Mouse (Mus musculus) limb, embryonic 14.5 days (tissue): ENCODE results near the gene Mxra7. TPM values are rescaled to one million over a fixed set of nuclear protein-coding genes. Genes with fewer than 3 reads are reported as not detected.

Experiments used
- ATAC-seq: fragments of 200-750 bp; cut with Nextera tagmentation; 2 replicates; pipeline ENCODE4 v1.8.0; 2017; ENCODE audit warnings: low read depth, moderate number of reproducible peaks, moderate TSS enrichment; ENCODE audit not compliant: low FRiP score
- DNase-seq: peaks from one replicate; pipeline ENCODE4 v3.0.0-alpha.2; 2015; ENCODE audit warnings: low spot score
- H3K27ac ChIP-seq: fragments of 300-500 bp; sonication (generic); replicated peaks from 2 replicates; pipeline ENCODE4 v1.5.1; 2014; ENCODE audit warnings: low read depth, mild to moderate bottlenecking, low read length, moderate library complexity, mixed read lengths
- H3K27me3 ChIP-seq: fragments of 300-500 bp; sonication (generic); 2 replicates; pipeline ENCODE4 v1.6.1; 2014; ENCODE audit warnings: low read length, mixed read lengths; ENCODE audit not compliant: control insufficient read depth, insufficient read depth
- H3K36me3 ChIP-seq: fragments of 300-500 bp; sonication (generic); 2 replicates; pipeline ENCODE4 v1.6.1; 2014; ENCODE audit warnings: mild to moderate bottlenecking, low read length, moderate library complexity, mixed read lengths; ENCODE audit not compliant: control insufficient read depth, insufficient read depth
- H3K4me1 ChIP-seq: fragments of 300-500 bp; sonication (generic); 2 replicates; pipeline ENCODE4 v1.6.1; 2014; ENCODE audit warnings: antibody characterized with exemption, low read length, mixed read lengths; ENCODE audit not compliant: control insufficient read depth, insufficient read depth
- H3K4me2 ChIP-seq: fragments of 300-500 bp; sonication (generic); replicated peaks from 2 replicates; pipeline ENCODE4 v1.6.1; 2014; ENCODE audit warnings: low read depth, mild to moderate bottlenecking, low read length, moderate library complexity; ENCODE audit not compliant: severe bottlenecking
- H3K4me3 ChIP-seq: fragments of 300-500 bp; sonication (generic); replicated peaks from 2 replicates; pipeline ENCODE4 v1.5.1; 2014; ENCODE audit warnings: low read length
- H3K9ac ChIP-seq: fragments of 300-500 bp; sonication (generic); 2 replicates; pipeline ENCODE4 v1.6.1; 2014; ENCODE audit warnings: mild to moderate bottlenecking, low read depth, low read length, moderate library complexity; ENCODE audit not compliant: severe bottlenecking
- H3K9me3 ChIP-seq: fragments of 300-500 bp; sonication (generic); 2 replicates; pipeline ENCODE4 v1.6.1; 2016; ENCODE audit warnings: low read length; ENCODE audit not compliant: control insufficient read depth
- POLR2A ChIP-seq: fragments of 200-500 bp; IDR thresholded peaks from 2 replicates; pipeline ENCODE4 v1.8.0; 2012; ENCODE audit warnings: inconsistent platforms, mild to moderate bottlenecking, moderate library complexity, borderline replicate concordance; ENCODE audit not compliant: insufficient read depth, insufficient read length; ENCODE audit errors: extremely low read depth
- WGBS: fragments of 180-500 bp; shearing (Covaris S2); extraction: QIAGEN DNeasy Blood & Tissue Kit; methylation state at CpG from one replicate; pipeline ENCODE4 v1.1.7; 2014; 5-methylcytosine and 5-hydroxymethylcytosine counted together
- polyA plus RNA-seq, 2 experiments: library from polyadenylated mRNA; depleted of rRNA in 1 of 2; stranded (reverse) in 1 of 2; unstranded in 1 of 2; fragments of >200 nt; fragmentation: Nextera tagmentation in 1 of 2; extraction: Ambion mirVana in 1 of 2; gene quantifications; 2 replicates each; pipeline versions ENCODE4 v1.2.1 to v1.2.3; 2012 to 2014

Gene Mxra7
- polyA plus RNA-seq, 2 experiments: 11.0 to 21.9 TPM

DNA sequence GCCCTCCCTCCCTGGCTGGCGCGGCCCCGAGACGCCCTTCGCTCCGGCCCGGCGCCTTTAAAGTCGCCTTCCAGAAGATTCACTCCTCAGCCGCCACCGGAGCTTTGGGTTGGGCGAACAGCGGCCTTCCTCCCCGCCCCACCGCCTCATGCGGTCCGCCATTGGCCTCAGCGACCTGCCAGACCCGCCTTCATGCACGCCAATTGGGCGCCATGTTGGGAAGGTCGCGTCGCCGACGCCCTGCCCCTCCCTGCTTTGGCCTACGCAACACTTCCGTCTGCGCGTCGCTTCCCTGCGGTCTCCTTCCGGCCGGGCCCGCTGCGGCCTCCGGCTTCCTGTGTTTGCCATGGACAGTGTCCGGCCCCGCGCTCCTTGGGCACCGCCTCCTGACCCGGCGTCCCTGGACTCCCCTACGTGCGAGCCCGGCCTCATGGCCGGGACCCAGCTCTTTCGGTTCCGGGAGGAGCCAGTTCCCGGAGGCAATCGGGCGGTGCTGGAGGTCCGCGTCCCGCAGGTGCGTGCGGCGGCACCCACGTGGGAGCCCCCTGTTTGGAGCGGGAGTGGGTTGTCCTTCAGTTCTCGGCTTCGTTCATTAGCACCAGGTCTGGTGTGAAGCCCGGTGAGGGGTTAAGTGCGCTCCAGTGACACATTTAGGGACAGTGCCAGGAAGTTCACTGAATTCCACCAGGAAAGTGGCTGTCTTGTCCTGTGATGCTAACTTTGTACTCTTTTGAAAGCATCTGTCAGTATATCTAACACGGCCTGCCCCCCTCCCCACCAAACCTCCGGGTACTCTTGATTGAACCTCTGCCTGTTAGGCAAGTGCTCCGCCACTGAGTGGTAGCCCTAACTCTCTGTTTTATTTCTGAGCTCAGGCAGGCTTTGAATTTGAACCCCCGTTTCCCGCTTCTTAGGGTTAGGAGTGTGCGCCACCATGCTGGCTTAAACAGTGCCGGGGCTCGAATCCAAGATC, 15.7 kb upstream of the Mxra7 start, which contains the start of the genes Mettl23 and Jmjd6:
Gene Mettl23, plus strand, starts transcription at position 18 of the 973 bp plus-strand sequence.
Gene Jmjd6, minus strand, starts transcription at position 189 of the 973 bp plus-strand sequence.
- Histone ChIP-seq H3K9me3 (no peaks in the 10 kb centered on the region), H3K4me1 (peaks cover 29% of the 10 kb centered on the region), H3K9ac (peak within 1 kb of the TSS; percentile 85), H3K27me3 (no peaks in the 10 kb centered on the region), H3K4me3 (peak within 1 kb of the TSS; percentile 86), H3K36me3 (peaks cover 50% of the 10 kb centered on the region), H3K27ac (peak within 1 kb of the TSS; percentile 97), H3K4me2 (peak within 1 kb of the TSS; percentile 93)
- DNase-seq (peak; percentile 96), ATAC-seq (peak; percentile 94)
- WGBS: 2% methylated on average over 53 of the region's 72 CpGs
- TF ChIP-seq POLR2A: peak; percentile 36; the same call in 1 of the 2 replicates

DNA sequence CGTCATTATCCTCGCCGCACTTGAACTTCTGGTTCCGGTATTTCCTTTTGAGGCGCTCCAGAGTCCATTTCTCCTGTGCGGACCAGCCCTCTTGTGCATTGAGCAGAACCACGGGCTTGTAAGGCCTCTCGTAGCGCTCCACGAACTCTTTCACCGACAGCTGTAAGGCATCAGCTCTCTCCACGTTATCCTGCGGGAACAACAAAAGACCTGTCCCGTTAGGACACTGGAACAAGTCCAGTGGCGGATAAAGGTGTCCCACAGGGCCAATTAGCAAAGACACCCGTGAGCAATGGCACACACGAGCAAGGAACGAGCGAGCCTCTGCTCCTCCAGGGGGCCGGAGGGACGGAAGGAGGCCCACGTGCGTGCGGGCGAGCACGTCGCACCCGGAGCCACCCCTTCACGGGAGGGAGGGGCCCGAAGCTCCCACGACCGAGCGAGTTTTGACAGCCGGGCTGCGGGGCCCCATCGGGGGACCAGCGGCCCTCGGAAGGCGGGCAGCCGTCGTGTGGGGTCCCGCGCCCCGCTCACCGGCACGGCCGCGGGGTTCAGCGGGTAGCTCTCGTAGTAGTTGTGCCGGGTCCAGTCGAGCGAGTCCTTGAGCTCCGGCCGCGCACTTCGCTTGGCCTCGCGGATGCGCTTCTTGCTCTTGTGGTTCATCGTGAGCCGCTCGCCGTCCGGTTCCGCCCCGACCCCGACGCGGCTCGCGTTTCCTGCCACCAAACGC, 14.8 kb upstream of the Mxra7 start:
- DNase-seq (peak; percentile 73), ATAC-seq (peak; percentile 61)
- Histone ChIP-seq H3K4me2 (peak overlapping the region; percentile 93), H3K27ac (peak overlapping the region; percentile 97), H3K9me3 (no peaks in the 10 kb centered on the region), H3K4me3 (peak overlapping the region; percentile 86), H3K4me1 (peaks cover 29% of the 10 kb centered on the region), H3K9ac (peak overlapping the region; percentile 85), H3K36me3 (peaks cover 50% of the 10 kb centered on the region), H3K27me3 (no peaks in the 10 kb centered on the region)
- TF ChIP-seq POLR2A: no peak
- under 1% methylated on average over 42 of the region's 73 CpGs for WGBS

DNA sequence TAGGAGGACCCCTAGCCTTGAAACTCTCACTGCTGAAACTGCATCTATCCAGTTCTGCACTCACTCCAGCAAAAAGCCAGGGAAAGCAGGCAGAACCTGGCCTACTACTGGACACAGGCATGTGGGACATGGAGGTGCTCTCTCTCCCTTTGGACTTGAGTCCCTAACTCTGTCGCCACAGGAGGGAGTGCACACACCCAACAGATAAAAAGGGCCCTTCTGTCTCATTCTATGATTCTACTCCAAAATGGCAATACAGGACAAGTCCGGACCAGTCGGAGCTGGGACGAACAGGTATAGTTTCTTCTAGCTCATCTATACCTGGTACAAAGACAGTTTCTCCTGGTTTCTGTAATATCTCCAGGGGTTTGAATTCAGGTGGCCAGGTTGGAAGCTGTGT, 12.9 kb upstream of the Mxra7 start:
- H3K27me3 ChIP-seq: no peaks in the 10 kb centered on the region
- peak overlapping the region; percentile 93 for H3K4me2 ChIP-seq
- no peak for ATAC-seq
- peak overlapping the region; percentile 25; the same call in 1 of the 2 replicates for H3K9ac ChIP-seq
- peaks cover 59% of the 10 kb centered on the region for H3K36me3 ChIP-seq
- peak overlapping the region; percentile 86 for H3K4me3 ChIP-seq
- peaks cover 29% of the 10 kb centered on the region for H3K4me1 ChIP-seq
- no peak for DNase-seq
- TF ChIP-seq POLR2A: no peak
- no peak overlapping the region for H3K27ac ChIP-seq
- H3K9me3 ChIP-seq: no peaks in the 10 kb centered on the region
- WGBS: 86% methylated on average over 4 of the region's 4 CpGs

DNA sequence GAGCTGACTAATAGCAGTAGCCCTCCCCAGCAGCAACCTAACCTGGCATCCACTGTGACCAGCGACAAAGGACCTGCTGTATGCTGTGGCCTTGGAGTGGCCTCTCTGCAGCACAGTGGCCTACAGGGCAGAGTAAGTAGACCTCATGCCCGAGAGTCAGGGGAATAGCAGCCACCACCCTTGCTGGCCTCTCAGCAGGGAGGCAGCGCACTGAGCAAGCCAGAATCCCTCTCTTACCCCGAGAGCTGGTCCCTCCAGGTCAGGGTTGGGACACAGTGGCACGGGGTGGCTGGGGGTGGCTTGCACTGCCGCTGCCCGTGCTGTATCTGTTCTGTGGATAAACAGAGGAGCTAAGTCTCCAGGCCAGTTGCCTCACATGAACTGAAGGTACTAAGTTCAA, 11.8 kb upstream of the Mxra7 start:
- 80% methylated on average over 7 of the region's 7 CpGs for WGBS
- DNase-seq (no peak), ATAC-seq (no peak)
- H3K4me1 ChIP-seq: peaks cover 27% of the 10 kb centered on the region
- TF ChIP-seq POLR2A: no peak
- no peak overlapping the region for H3K4me3 ChIP-seq
- H3K4me2 ChIP-seq: 0 out of 2 replicates have a peak overlapping the region, but pooled peaks have one; percentile 10
- peak overlapping the region; percentile 28; the same call in 1 of the 2 replicates for H3K9ac ChIP-seq
- no peaks in the 10 kb centered on the region for H3K9me3 ChIP-seq
- H3K27ac ChIP-seq: no peak overlapping the region
- no peaks in the 10 kb centered on the region for H3K27me3 ChIP-seq
- H3K36me3 ChIP-seq: peaks cover 66% of the 10 kb centered on the region

DNA sequence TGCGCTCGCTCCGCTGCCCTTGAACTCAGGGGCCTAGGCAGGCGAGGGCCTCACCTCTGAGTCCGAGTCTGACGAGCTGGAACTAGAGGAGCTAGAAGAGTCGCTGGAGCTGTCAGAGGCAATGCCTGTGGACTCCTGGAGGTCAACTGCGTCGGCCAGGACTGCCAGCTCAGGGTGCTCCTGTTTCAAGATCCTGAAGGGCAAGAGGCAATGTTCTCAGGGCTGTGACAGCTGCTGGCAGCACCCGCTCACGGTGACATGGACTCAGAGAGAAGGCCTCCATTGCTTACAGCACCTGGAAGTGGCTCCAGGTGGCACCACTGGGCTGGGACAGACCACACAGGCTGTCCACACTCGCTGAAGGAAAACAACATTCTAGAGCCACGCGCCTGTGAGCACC, 11.1 kb upstream of the Mxra7 start:
- WGBS: 86% methylated on average over 14 of the region's 14 CpGs
- DNase-seq (no peak), ATAC-seq (no peak)
- Histone ChIP-seq H3K4me2 (no peak overlapping the region), H3K27ac (no peak overlapping the region), H3K4me1 (peaks cover 22% of the 10 kb centered on the region), H3K9me3 (no peaks in the 10 kb centered on the region), H3K36me3 (peaks cover 73% of the 10 kb centered on the region), H3K9ac (no peak overlapping the region), H3K27me3 (no peaks in the 10 kb centered on the region), H3K4me3 (no peak overlapping the region)
- no peak for TF ChIP-seq POLR2A
